8 mouse cellular contexts compared by ENCODE assay signal in genomic region chr4:88033216-88033653, GRCm38 (mm10). TPM values are rescaled to one million over a fixed set of nuclear protein-coding genes. Genes with fewer than 3 reads are reported as not detected.
DNase-seq lines count a peak whose midpoint lies in the region; ATAC-seq lines count a peak whose summit lies in the region.

TSS of gene Mllt3 (minus strand) at chr4:88033364.

- H3K4me1 ChIP-seq in heart, embryonic 13.5 days: peaks cover 35% of the 10 kb centered on the region
- H3K4me1 ChIP-seq in liver, embryonic 12.5 days: peaks cover 32% of the 10 kb centered on the region
- H3K4me1 ChIP-seq in stomach, embryonic 15.5 days: peaks cover 9% of the 10 kb centered on the region; the same call in 1 of the 2 replicates

- peaks cover 7% of the 10 kb centered on the region; the same call in 1 of the 2 replicates for H3K36me3 ChIP-seq in heart, embryonic 13.5 days
- peaks cover 5% of the 10 kb centered on the region; the same call in 1 of the 2 replicates for H3K36me3 ChIP-seq in liver, embryonic 12.5 days
- no peaks in the 10 kb centered on the region for H3K36me3 ChIP-seq in stomach, embryonic 15.5 days

- H3K27ac ChIP-seq in heart, embryonic 13.5 days (replicated peaks): peak within 1 kb of the TSS; percentile 96
- H3K27ac ChIP-seq in liver, embryonic 12.5 days: peak within 1 kb of the TSS; percentile 90
- peak within 1 kb of the TSS; percentile 97 for H3K27ac ChIP-seq in stomach, embryonic 15.5 days

- H3K9ac ChIP-seq in heart, embryonic 13.5 days: peak within 1 kb of the TSS; percentile 94
- H3K9ac ChIP-seq in liver, embryonic 12.5 days: peak within 1 kb of the TSS; percentile 82
- H3K9ac ChIP-seq in stomach, embryonic 15.5 days: peak within 1 kb of the TSS; percentile 61

- DNase-seq in CD4-positive helper T cell, adult 2 months (ENCODE audit: low read depth, low spot score): peak; percentile 99
- peak; percentile 91 for DNase-seq in brain, embryonic 18.5 days (ENCODE audit: low read depth, low spot score)
- peak; percentile 98 for DNase-seq in kidney, postnatal 10 days
- peak; percentile 93 to 95 for DNase-seq in natural killer cell, adult 2 months (ENCODE audit: low spot score in 2 of 2)

- H3K9me3 ChIP-seq in heart, embryonic 13.5 days: no peaks in the 10 kb centered on the region
- no peaks in the 10 kb centered on the region for H3K9me3 ChIP-seq in liver, embryonic 12.5 days (replicated peaks)
- no peaks in the 10 kb centered on the region for H3K9me3 ChIP-seq in stomach, embryonic 15.5 days

- H3K4me3 ChIP-seq in heart, embryonic 13.5 days: peak within 1 kb of the TSS; percentile 90
- H3K4me3 ChIP-seq in liver, embryonic 12.5 days: peak within 1 kb of the TSS; percentile 87
- H3K4me3 ChIP-seq in stomach, embryonic 15.5 days (replicated peaks): peak within 1 kb of the TSS; percentile 81

- H3K4me2 ChIP-seq in heart, embryonic 13.5 days: peak within 1 kb of the TSS; percentile 98
- H3K4me2 ChIP-seq in liver, embryonic 12.5 days: peak within 1 kb of the TSS; percentile 99
- peak within 1 kb of the TSS; percentile 92 for H3K4me2 ChIP-seq in stomach, embryonic 15.5 days

- no peaks in the 10 kb centered on the region for H3K27me3 ChIP-seq in heart, embryonic 13.5 days (replicated peaks)
- peaks cover 17% of the 10 kb centered on the region for H3K27me3 ChIP-seq in liver, embryonic 12.5 days (replicated peaks)
- H3K27me3 ChIP-seq in stomach, embryonic 15.5 days (replicated peaks): no peaks in the 10 kb centered on the region

- WGBS in heart, embryonic 13.5 days: 0% methylated on average over 37 of the region's 37 CpGs
- WGBS in liver, embryonic 12.5 days (ENCODE audit: insufficient replicate concordance): under 1% methylated on average over 37 of the region's 37 CpGs
- WGBS in stomach, embryonic 15.5 days: under 1% methylated on average over 37 of the region's 37 CpGs

- ATAC-seq in erythroid progenitor cell, adult 5-6 weeks (replicated peaks; ENCODE audit: low FRiP score, poor library complexity, severe bottlenecking): peak; percentile 93
- peak; percentile 93 for ATAC-seq in heart, embryonic 13.5 days (ENCODE audit: extremely low read depth, insufficient number of reproducible peaks, low FRiP score, low TSS enrichment)
- peak; percentile 96 for ATAC-seq in liver, embryonic 12.5 days
- peak; percentile 96 for ATAC-seq in stomach, embryonic 15.5 days (ENCODE audit: insufficient read depth, low FRiP score, low read depth)

RNA-seq across cellular contexts. Expression of gene Mllt3, which starts in this region (rescaled TPM):
- 16.9 and 27.7 TPM in 2 replicates for total RNA-seq in erythroid progenitor cell, adult 5-6 weeks (2015; ENCODE audit: low replicate concordance)
- 31.3 and 37.0 TPM in 2 replicates for total RNA-seq in erythroid progenitor cell, adult 5-6 weeks (2017; ENCODE audit: low replicate concordance)
- 40.1 and 43.9 TPM in 2 replicates for polyA plus RNA-seq in heart, embryonic 13.5 days (2015; fragmentation: Nextera tagmentation; extraction: Ambion mirVana)
- 88.6 and 92.6 TPM in 2 replicates for polyA plus RNA-seq in liver, embryonic 12.5 days (2016; fragmentation: Nextera tagmentation; extraction: Ambion mirVana)
- polyA plus RNA-seq in stomach, embryonic 15.5 days (2015; fragmentation: Nextera tagmentation; extraction: Ambion mirVana): 38.7 and 39.2 TPM in 2 replicates

Comparison
In these comparisons a context has a peak if more than half of its experiments do, and no peak if none do; other contexts are left out.
1. Peak in every context shown above with its lines: DNase-seq, ATAC-seq, H3K4me3 ChIP-seq and H3K27ac ChIP-seq.